Mouse (Mus musculus) E14TG2a.4 (cell line): ENCODE measurements around the gene Rbfox1.

Experiments
- H3K27me3 ChIP-seq: 2 replicates; pipeline ENCODE4 v1.6.1; 2014; ENCODE audit warnings: low read length, control low read depth; ENCODE audit not compliant: insufficient read depth
- H3K36me3 ChIP-seq: 2 replicates; pipeline ENCODE4 v1.6.1; 2014; ENCODE audit warnings: low read length, control low read depth; ENCODE audit not compliant: insufficient read depth
- H3K4me1 ChIP-seq: replicated peaks from 2 replicates; pipeline ENCODE4 v1.6.1; 2014; ENCODE audit warnings: low read depth, low read length, control low read depth
- H3K4me3 ChIP-seq: replicated peaks from 2 replicates; pipeline ENCODE4 v1.5.1; 2014; ENCODE audit warnings: mild to moderate bottlenecking, low read length
- H3K9me3 ChIP-seq: 2 replicates; pipeline ENCODE4 v1.6.1; 2014; ENCODE audit warnings: low read length, control low read depth
- CTCF ChIP-seq: conservative IDR thresholded peaks from 2 replicates; pipeline ENCODE4 v1.5.1; 2014; ENCODE audit warnings: low read length
- NANOG ChIP-seq: IDR thresholded peaks from 2 replicates; pipeline ENCODE4 v1.6.1; 2014; ENCODE audit warnings: borderline replicate concordance, low read length, mixed read lengths
- POU5F1 ChIP-seq: IDR thresholded peaks from 2 replicates; pipeline ENCODE4 v1.6.1; 2014; ENCODE audit warnings: low read length, borderline replicate concordance

Gene Rbfox1

DNA sequence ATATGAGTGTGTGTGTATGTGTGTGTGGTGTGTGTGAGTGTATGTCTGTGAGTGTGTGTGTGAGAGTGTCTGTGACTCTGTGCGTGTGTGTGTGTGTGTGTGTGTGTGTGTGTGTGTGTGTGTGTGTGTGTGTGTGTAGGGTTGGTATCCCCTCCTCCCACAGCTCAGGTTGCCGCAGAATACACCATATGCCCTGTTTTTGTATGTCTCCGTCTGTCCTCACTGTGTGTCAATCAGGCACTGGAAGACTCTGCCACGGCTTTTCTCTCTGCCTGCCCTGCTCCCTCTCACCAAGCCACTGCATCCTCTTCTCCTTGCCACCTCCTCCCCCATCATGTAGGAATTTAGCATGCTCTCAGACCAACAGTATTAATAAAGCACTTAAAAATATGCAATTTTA lies 1084.8 kb downstream of the Rbfox1 start:
- no peaks in the 10 kb centered on the region for H3K9me3 ChIP-seq
- H3K36me3 ChIP-seq, result no peaks in the 10 kb centered on the region
- TF ChIP-seq NANOG, result no peak
- TF ChIP-seq POU5F1, result no peak
- no peak for TF ChIP-seq CTCF
- no peak overlapping the region for H3K4me3 ChIP-seq
- peaks cover 59% of the 10 kb centered on the region for H3K27me3 ChIP-seq
- H3K4me1 ChIP-seq, result peaks cover 14% of the 10 kb centered on the region

- no peaks in the 10 kb centered on the region for H3K9me3 ChIP-seq
- peaks cover 20% of the 10 kb centered on the region for H3K27me3 ChIP-seq
- H3K4me3 ChIP-seq, result no peak overlapping the region
- no peaks in the 10 kb centered on the region for H3K36me3 ChIP-seq
- H3K4me1 ChIP-seq, result peaks cover 21% of the 10 kb centered on the region
- TF ChIP-seq POU5F1, result no peak
- no peak for TF ChIP-seq NANOG
- no peak for TF ChIP-seq CTCF
Observed at GRCm38 (mm10) chr16:6976341-6976740, 1091.2 kb downstream of the Rbfox1 start.

- H3K36me3 ChIP-seq, result no peaks in the 10 kb centered on the region
- no peak overlapping the region for H3K4me3 ChIP-seq
- TF ChIP-seq POU5F1 (no peak), NANOG (no peak), CTCF (no peak)
- H3K9me3 ChIP-seq, result no peaks in the 10 kb centered on the region
- no peaks in the 10 kb centered on the region for H3K27me3 ChIP-seq
- H3K4me1 ChIP-seq, result no peaks in the 10 kb centered on the region
Observed at GRCm38 (mm10) chr16:6983947-6984346, 1098.8 kb downstream of the Rbfox1 start.

DNA sequence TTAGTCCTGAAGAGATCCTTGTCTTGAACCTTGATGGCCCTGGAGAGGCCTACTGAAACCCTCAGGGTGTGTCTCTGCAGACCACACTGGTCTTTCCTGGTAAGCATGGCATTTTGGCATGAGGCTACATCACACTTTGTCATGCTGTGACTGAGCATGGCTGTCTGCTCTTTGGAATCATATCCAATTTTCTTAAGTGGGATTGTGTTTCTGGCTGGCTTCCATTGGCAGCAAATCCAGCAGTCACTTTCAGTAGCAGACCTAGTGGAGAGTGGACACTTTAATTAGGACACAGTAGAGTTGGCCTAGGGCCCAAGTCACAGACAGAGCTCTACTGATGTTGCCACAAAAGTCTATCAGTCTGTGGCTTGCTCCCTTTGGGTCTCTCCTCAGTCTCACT lies 1100.9 kb downstream of the Rbfox1 start:
- Histone ChIP-seq H3K4me3 (no peak overlapping the region), H3K36me3 (no peaks in the 10 kb centered on the region), H3K4me1 (no peaks in the 10 kb centered on the region), H3K9me3 (no peaks in the 10 kb centered on the region), H3K27me3 (no peaks in the 10 kb centered on the region)
- no peak for TF ChIP-seq CTCF
- TF ChIP-seq POU5F1, result no peak
- no peak for TF ChIP-seq NANOG

DNA sequence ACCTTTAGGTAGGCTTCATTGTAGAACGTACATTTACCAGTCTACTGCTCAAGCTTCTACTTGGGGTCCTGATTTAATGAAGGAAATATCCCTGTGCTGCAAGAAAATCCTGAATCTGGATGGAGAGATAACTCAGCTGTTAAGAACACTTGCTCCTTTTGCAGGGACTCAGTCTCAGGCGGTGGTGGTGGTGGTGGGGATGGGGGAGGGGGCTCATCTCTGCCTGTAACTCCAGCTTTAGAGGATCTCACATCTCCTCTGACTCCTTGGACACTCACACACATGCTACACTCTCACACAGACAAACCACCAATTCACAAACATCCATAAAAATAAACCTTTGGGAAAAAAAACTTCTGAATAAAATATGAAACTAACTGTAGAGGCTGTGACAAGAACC lies 1101.3 kb downstream of the Rbfox1 start:
- H3K4me3 ChIP-seq, result no peak overlapping the region
- H3K27me3 ChIP-seq, result no peaks in the 10 kb centered on the region
- no peaks in the 10 kb centered on the region for H3K36me3 ChIP-seq
- H3K4me1 ChIP-seq, result no peaks in the 10 kb centered on the region
- no peaks in the 10 kb centered on the region for H3K9me3 ChIP-seq
- TF ChIP-seq CTCF (no peak), NANOG (no peak), POU5F1 (no peak)

DNA sequence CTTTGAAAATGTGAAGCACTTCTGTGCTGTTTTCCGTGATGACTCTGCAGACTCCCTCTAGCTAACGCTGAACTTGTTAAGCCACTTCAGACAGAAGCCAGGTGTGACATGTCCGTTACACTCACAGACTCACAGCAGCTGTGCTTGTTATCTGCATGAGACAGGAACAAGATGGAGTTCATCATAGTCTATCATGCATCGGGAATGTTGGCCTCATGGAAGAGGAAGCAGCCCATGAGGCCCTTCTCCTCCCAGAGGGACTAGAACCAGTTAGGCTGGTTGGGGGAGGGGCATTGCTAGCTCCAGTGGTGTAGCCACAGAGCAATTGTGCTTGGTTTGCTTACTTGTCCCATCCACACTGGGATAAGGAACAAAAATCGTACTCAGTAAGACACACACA lies 1107.1 kb downstream of the Rbfox1 start:
- Histone ChIP-seq H3K4me1 (no peaks in the 10 kb centered on the region; the same call in 1 of the 2 replicates), H3K27me3 (no peaks in the 10 kb centered on the region), H3K4me3 (no peak overlapping the region), H3K9me3 (no peaks in the 10 kb centered on the region), H3K36me3 (no peaks in the 10 kb centered on the region)
- no peak for TF ChIP-seq NANOG
- TF ChIP-seq CTCF, result no peak
- no peak for TF ChIP-seq POU5F1

DNA sequence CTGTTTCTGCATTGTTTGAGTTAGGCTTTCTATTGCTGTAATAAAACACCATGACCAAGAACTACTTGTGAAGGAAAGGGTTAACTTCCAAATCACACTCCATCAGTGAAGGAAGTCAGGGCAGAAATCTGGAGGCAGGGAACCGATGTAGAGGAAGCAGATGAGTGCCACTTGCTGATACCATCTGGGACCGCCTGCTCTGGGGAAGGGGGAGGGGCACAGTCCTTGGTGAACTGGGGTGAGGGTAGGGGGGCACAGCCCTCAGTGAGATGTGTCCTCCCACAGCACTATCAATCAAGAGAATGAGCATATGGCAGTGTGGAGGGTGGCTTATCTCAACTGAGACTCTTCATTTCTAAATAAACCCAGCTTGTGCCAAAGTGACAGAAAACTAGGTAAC lies 1108.0 kb downstream of the Rbfox1 start:
- H3K36me3 ChIP-seq, result no peaks in the 10 kb centered on the region
- H3K9me3 ChIP-seq, result no peaks in the 10 kb centered on the region
- H3K4me3 ChIP-seq, result no peak overlapping the region
- TF ChIP-seq CTCF (no peak), NANOG (no peak), POU5F1 (no peak)
- no peaks in the 10 kb centered on the region; the same call in 1 of the 2 replicates for H3K4me1 ChIP-seq
- H3K27me3 ChIP-seq, result no peaks in the 10 kb centered on the region

DNA sequence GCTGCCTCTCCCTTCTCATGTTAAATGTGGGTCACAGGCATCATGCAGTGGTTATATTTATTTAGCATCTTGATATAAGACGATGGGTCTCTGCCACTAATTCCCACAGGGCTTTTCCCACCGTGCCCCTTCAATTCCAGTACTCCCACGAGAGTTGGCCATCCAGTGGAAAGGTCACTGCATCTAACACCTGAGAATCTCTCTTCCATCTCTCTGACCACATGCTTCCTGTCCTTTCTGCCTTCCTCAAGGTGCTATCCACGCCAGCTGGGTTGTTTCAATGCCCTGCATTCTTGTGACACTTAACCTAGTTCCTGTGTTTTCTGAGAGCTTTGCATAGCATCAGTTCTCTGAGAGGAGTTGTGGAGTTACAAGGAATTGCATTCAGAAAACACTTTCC lies 1112.0 kb downstream of the Rbfox1 start:
- no peaks in the 10 kb centered on the region for H3K9me3 ChIP-seq
- H3K4me1 ChIP-seq, result no peaks in the 10 kb centered on the region; the same call in 1 of the 2 replicates
- TF ChIP-seq NANOG (no peak), CTCF (no peak), POU5F1 (no peak)
- no peaks in the 10 kb centered on the region for H3K36me3 ChIP-seq
- no peak overlapping the region for H3K4me3 ChIP-seq
- H3K27me3 ChIP-seq, result no peaks in the 10 kb centered on the region

GRCm38 (mm10) chr16:6997834-6998233 lies 1112.7 kb downstream of the Rbfox1 start:
- no peak overlapping the region for H3K4me3 ChIP-seq
- no peaks in the 10 kb centered on the region for H3K27me3 ChIP-seq
- TF ChIP-seq POU5F1, result no peak
- TF ChIP-seq CTCF, result no peak
- TF ChIP-seq NANOG, result no peak
- H3K36me3 ChIP-seq, result no peaks in the 10 kb centered on the region
- no peaks in the 10 kb centered on the region for H3K9me3 ChIP-seq
- H3K4me1 ChIP-seq, result no peaks in the 10 kb centered on the region
